Mouse (Mus musculus) heart, postnatal 0 days (tissue): Measurements from ENCODE around the gene Mcur1. TPM values are rescaled to one million over a fixed set of nuclear protein-coding genes. Genes with fewer than 3 reads are reported as not detected.

Experiments
- ATAC-seq: fragments of 200-750 bp; cut with Nextera tagmentation; 2 replicates; pipeline ENCODE4 v1.8.0; 2017; ENCODE audit warnings: low read depth, moderate number of reproducible peaks, moderate library complexity; ENCODE audit not compliant: insufficient read depth
- DNase-seq: peaks from one replicate; pipeline ENCODE4 v3.0.0-alpha.2; 2016; ENCODE audit warnings: low spot score
- H3K27ac ChIP-seq: fragments of 300-500 bp; sonication (generic); 2 replicates; pipeline ENCODE4 v1.5.1; 2014; ENCODE audit warnings: low read depth, mild to moderate bottlenecking
- H3K27me3 ChIP-seq: fragments of 300-500 bp; sonication (generic); 2 replicates; pipeline ENCODE4 v1.6.1; 2014; ENCODE audit warnings: low read length, mixed read lengths; ENCODE audit not compliant: control insufficient read depth, insufficient read depth
- H3K36me3 ChIP-seq: fragments of 300-500 bp; sonication (generic); replicated peaks from 2 replicates; pipeline ENCODE4 v1.6.1; 2014; ENCODE audit warnings: low read length, mixed read lengths; ENCODE audit not compliant: control insufficient read depth, insufficient read depth
- H3K4me1 ChIP-seq: fragments of 300-500 bp; sonication (generic); 2 replicates; pipeline ENCODE4 v1.6.1; 2014; ENCODE audit warnings: antibody characterized with exemption; ENCODE audit not compliant: control insufficient read depth, insufficient read depth
- H3K4me2 ChIP-seq: fragments of 300-500 bp; sonication (generic); 2 replicates; pipeline ENCODE4 v1.6.1; 2014; ENCODE audit warnings: low read depth, mild to moderate bottlenecking, low read length, moderate library complexity
- H3K4me3 ChIP-seq: fragments of 300-500 bp; sonication (generic); 2 replicates; pipeline ENCODE4 v1.5.1; 2014; ENCODE audit warnings: low read depth, low read length
- H3K9ac ChIP-seq: fragments of 300-500 bp; sonication (generic); replicated peaks from 2 replicates; pipeline ENCODE4 v1.6.1; 2014; ENCODE audit warnings: low read depth, low read length, mixed read lengths
- H3K9me3 ChIP-seq: fragments of 300-500 bp; sonication (generic); replicated peaks from 2 replicates; pipeline ENCODE4 v1.6.1; 2016; ENCODE audit warnings: low read length; ENCODE audit not compliant: control insufficient read depth
- CTCF ChIP-seq: IDR thresholded peaks from 2 replicates; pipeline ENCODE4 v1.5.1; 2016; ENCODE audit warnings: antibody characterized with exemption, control low read depth, low read depth
- EP300 ChIP-seq: IDR thresholded peaks from 2 replicates; pipeline ENCODE4 v1.6.1; 2016; ENCODE audit warnings: antibody characterized with exemption, low read depth
- WGBS: fragments of 180-500 bp; shearing (Covaris S2); extraction: QIAGEN DNeasy Blood & Tissue Kit; methylation state at CpG from one replicate; pipeline ENCODE4 v1.1.7; 2014; 5-methylcytosine and 5-hydroxymethylcytosine counted together
- polyA plus RNA-seq: library from polyadenylated mRNA; unstranded; fragments of >200 nt; fragmentation: Nextera tagmentation; extraction: Ambion mirVana; gene quantifications from 2 replicates; pipeline ENCODE4 v1.2.1, GENCODE M21; 2015
- total RNA-seq: library from RNA; depleted of rRNA; stranded (reverse); fragments of >200 nt; gene quantifications from 2 replicates; pipeline ENCODE4 v1.2.3, GENCODE M21; 2014; ENCODE audit warnings: low replicate concordance

The Mcur1 gene
- total and polyA plus RNA-seq, 2 experiments from 2014 or later: 24.9 to 40.1 TPM

GRCm38 (mm10) chr13:43530832-43531693 lies 28.9 kb downstream of the Mcur1 start:
- no peak overlapping the region for H3K9ac ChIP-seq
- DNase-seq (peak; percentile 88), ATAC-seq (peak; percentile 88)
- no peak overlapping the region for H3K4me3 ChIP-seq
- 11% methylated on average over 13 of the region's 13 CpGs for WGBS
- H3K27ac ChIP-seq: peak overlapping the region; percentile 79
- peak overlapping the region; percentile 47 for H3K4me2 ChIP-seq
- H3K27me3 ChIP-seq: no peaks in the 10 kb centered on the region
- TF ChIP-seq CTCF (peak; percentile 26), EP300 (peak; percentile 75; the same call in 1 of the 2 replicates)
- H3K4me1 ChIP-seq: peaks cover 22% of the 10 kb centered on the region
- H3K36me3 ChIP-seq: no peaks in the 10 kb centered on the region
- H3K9me3 ChIP-seq: no peaks in the 10 kb centered on the region

GRCm38 (mm10) chr13:43530129-43530831 lies 29.7 kb downstream of the Mcur1 start:
- no peak overlapping the region for H3K9ac ChIP-seq
- H3K4me3 ChIP-seq: no peak overlapping the region
- H3K36me3 ChIP-seq: no peaks in the 10 kb centered on the region
- peak overlapping the region; percentile 47 for H3K4me2 ChIP-seq
- H3K4me1 ChIP-seq: peaks cover 30% of the 10 kb centered on the region
- H3K9me3 ChIP-seq: no peaks in the 10 kb centered on the region
- 28% methylated on average over 14 of the region's 14 CpGs for WGBS
- H3K27me3 ChIP-seq: no peaks in the 10 kb centered on the region
- 0 out of 2 replicates have a peak, but pooled peaks have one; percentile 12 for ATAC-seq
- DNase-seq: peak; percentile 57
- no peak; the same call in 1 of the 2 replicates for TF ChIP-seq EP300
- no peak for TF ChIP-seq CTCF
- peak overlapping the region; percentile 79 for H3K27ac ChIP-seq

GRCm38 (mm10) chr13:43526289-43526688 lies 33.7 kb downstream of the Mcur1 start:
- H3K9me3 ChIP-seq: no peaks in the 10 kb centered on the region
- H3K4me3 ChIP-seq: no peak overlapping the region
- 84% methylated on average over 5 of the region's 5 CpGs for WGBS
- H3K36me3 ChIP-seq: no peaks in the 10 kb centered on the region
- no peak overlapping the region for H3K9ac ChIP-seq
- TF ChIP-seq EP300: no peak
- no peak for TF ChIP-seq CTCF
- DNase-seq: no peak
- H3K27me3 ChIP-seq: no peaks in the 10 kb centered on the region
- H3K27ac ChIP-seq: no peak overlapping the region
- H3K4me1 ChIP-seq: peaks cover 39% of the 10 kb centered on the region
- no peak for ATAC-seq
- H3K4me2 ChIP-seq: no peak overlapping the region

- no peak overlapping the region for H3K9ac ChIP-seq
- H3K4me1 ChIP-seq: peaks cover 31% of the 10 kb centered on the region
- peak; percentile 24; the same call in 1 of the 2 replicates for ATAC-seq
- WGBS: 43% methylated on average over 16 of the region's 16 CpGs
- H3K4me2 ChIP-seq: peak overlapping the region; percentile 20; the same call in 1 of the 2 replicates
- H3K27me3 ChIP-seq: no peaks in the 10 kb centered on the region
- H3K9me3 ChIP-seq: no peaks in the 10 kb centered on the region
- peak overlapping the region; percentile 74 for H3K27ac ChIP-seq
- no peak for DNase-seq
- no peaks in the 10 kb centered on the region for H3K36me3 ChIP-seq
- H3K4me3 ChIP-seq: no peak overlapping the region
- TF ChIP-seq CTCF (no peak), EP300 (no peak)
These were observed 34.4 kb downstream of the Mcur1 start for GRCm38 (mm10) chr13:43525363-43526134.
